Mouse (Mus musculus): Measurements from ENCODE around the gene Hist1h2ac. TPM values are rescaled to one million over a fixed set of nuclear protein-coding genes. Genes with fewer than 3 reads are reported as not detected.

The Hist1h2ac gene
- total and polyA plus RNA-seq, 3 experiments: 0.14 to 114 (median 0.97) TPM

DNA sequence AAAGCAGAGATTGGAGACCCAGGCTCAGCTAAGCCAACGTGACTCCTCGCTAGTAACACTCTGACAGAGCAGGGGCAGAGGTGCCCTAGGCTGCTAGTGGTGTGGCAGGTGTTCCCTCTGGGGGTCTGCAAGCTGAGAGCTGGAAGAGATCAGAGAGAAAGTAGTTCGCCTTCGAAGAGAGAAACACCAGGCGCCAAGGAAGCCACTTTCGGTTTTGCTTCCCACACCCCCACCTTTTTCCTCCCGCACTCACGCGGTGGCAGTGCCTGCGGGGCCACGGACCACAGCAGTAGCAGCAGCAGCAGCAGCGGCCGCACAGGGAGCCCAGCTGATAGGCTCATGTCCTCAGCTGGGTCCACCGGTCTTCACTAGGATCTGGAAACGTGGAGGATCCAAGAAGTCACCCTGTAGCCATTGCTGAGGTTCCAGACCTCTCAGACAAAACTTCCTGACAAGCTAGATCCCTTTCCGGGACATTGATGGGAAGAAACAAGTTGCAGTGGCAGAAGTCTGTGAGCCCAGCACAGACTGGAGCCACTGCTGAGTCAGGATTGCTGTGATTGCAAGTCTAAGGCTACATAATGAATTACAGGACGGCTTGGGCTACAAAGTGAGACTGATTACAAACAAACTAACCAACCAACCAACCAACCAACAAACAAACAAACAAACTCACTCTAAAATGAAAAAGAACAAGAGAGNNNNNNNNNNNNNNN lies 26.8 kb upstream of the Hist1h2ac start, which contains the start of gene Hfe:
Hfe (minus strand) TSS at position 481 of the 716 bp plus-strand sequence.
- TF ChIP-seq MEF2A (IDR thresholded peaks at IDR 0.05; ENCODE audit: borderline replicate concordance, low read depth, low read length) (no peak), EP300 (IDR thresholded peaks at IDR 0.05; ENCODE audit: low read length) (no peak), SMC3 (IDR thresholded peaks at IDR 0.05; ENCODE audit: low read depth, low read length) (no peak), POLR2A (IDR thresholded peaks at IDR 0.05; ENCODE audit: low read depth, low read length) (no peak), CTCF (conservative IDR thresholded peaks at IDR 0.05 in 1 of 2, IDR thresholded peaks at IDR 0.05 in 1 of 2; ENCODE audit: low read depth in 2 of 2, low read length in 2 of 2) (no peak), POLR2AphosphoS2 (IDR thresholded peaks at IDR 0.05; ENCODE audit: low read depth, low read length) (no peak), CHD1 (IDR thresholded peaks at IDR 0.05; ENCODE audit: low read depth, low read length) (no peak), MAX (IDR thresholded peaks at IDR 0.05; ENCODE audit: low read length) (no peak), MAZ (IDR thresholded peaks at IDR 0.05; ENCODE audit: low read depth, low read length) (no peak), ZC3H11A (IDR thresholded peaks at IDR 0.05; ENCODE audit: low read depth, low read length) (no peak), E2F4 (IDR thresholded peaks at IDR 0.05; ENCODE audit: insufficient replicate concordance, low read depth, low read length) (no peak), MXI1 (IDR thresholded peaks at IDR 0.05; ENCODE audit: low read depth, low read length) (no peak), RAD21 (IDR thresholded peaks at IDR 0.05; ENCODE audit: low read depth, low read length) (no peak), MYC (IDR thresholded peaks at IDR 0.05; ENCODE audit: low read depth, low read length) (no peak), ZMIZ1 (IDR thresholded peaks at IDR 0.05; ENCODE audit: low read depth, low read length) (no peak), KAT2A (IDR thresholded peaks at IDR 0.05; ENCODE audit: insufficient replicate concordance, low read length) (no peak), JUND (conservative IDR thresholded peaks at IDR 0.05; ENCODE audit: low read depth, low read length) (no peak), UBTF (IDR thresholded peaks at IDR 0.05; ENCODE audit: low read depth, low read length) (no peak)
- Histone ChIP-seq H3K4me3 (replicated peaks in 1 of 3; ENCODE audit: low read depth in 2 of 3, low read length in 2 of 3, poor library complexity in 1 of 3) (peak within 1 kb of the TSS; percentile 40 to 54 (median 42)), H3K9me3 (replicated peaks; ENCODE audit: low read length) (no peaks in the 10 kb centered on the region), H3K27me3 (replicated peaks) (no peaks in the 10 kb centered on the region), H3K36me3 (replicated peaks in 1 of 2; ENCODE audit: control insufficient read depth in 1 of 2, insufficient read depth in 1 of 2, low read length in 1 of 2) (no peaks in the 10 kb centered on the region), H3K9ac (ENCODE audit: insufficient read depth, low read depth) (peak within 1 kb of the TSS; percentile 56), H3K4me1 (ENCODE audit: control insufficient read depth in 1 of 2, insufficient read depth in 2 of 2) (peaks cover 15 to 41% of the 10 kb centered on the region in 2 experiments), H3K27ac (ENCODE audit: insufficient read depth, low read depth) (no peak within 1 kb of the TSS), H3K79me2 (replicated peaks; ENCODE audit: control insufficient read depth, extremely low read depth, insufficient read depth, poor library complexity, severe bottlenecking) (no peaks in the 10 kb centered on the region), H3K4me2 (ENCODE audit: insufficient read depth, low read depth, poor library complexity, severe bottlenecking) (peak within 1 kb of the TSS; percentile 41)
- peak; percentile 37 for DNase-seq (ENCODE audit: extremely low read depth)
- dilution Hi-C loops (cut with MboI; ENCODE audit: extremely low pct_ligation_motif_present, extremely low pct_unique_long_range_greater_than_20kb, low sequenced_read_pairs): no loop called here
- in situ Hi-C loops (cut with MboI; ENCODE audit: low pct_ligation_motif_present, low pct_unique_long_range_greater_than_20kb, low sequenced_read_pairs): no loop called here

DNA sequence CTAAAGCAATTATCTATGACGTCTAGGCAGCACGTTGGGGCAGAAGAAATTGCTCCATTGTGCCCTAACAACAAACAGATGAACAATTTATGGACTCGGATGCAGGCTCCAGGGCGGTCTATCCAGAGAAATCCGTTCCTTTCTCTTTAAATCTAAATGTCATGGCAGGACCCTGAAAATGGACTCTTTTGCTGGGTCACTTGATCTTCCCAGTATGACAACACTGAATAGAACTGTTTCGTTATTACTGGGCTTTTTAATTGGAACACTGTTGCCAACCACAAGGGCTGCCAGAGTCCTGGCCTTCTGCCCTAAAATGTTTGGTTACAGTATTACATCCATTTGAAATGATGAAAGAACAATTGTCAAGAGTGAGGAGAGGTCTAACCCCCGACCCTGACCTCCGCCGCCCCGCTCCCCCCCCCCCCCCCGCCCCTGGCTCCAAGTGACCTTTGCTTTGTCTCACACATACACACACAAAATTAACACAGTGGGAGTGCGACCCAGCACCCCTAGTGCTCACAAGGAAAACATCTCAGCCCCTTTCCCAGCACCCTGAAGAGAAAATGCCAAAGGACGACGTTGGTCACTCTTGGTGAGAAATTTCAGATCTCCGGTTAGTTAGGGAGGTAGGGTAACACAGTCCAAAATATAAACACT lies 26.1 kb upstream of the Hist1h2ac start:
- no peaks in the 10 kb centered on the region for H3K79me2 ChIP-seq (replicated peaks; ENCODE audit: control insufficient read depth, extremely low read depth, insufficient read depth, poor library complexity, severe bottlenecking)
- no peak for DNase-seq (ENCODE audit: extremely low read depth)
- no peak overlapping the region for H3K27ac ChIP-seq (ENCODE audit: insufficient read depth, low read depth)
- peak overlapping the region; percentile 56 for H3K9ac ChIP-seq (ENCODE audit: insufficient read depth, low read depth)
- no peaks in the 10 kb centered on the region for H3K36me3 ChIP-seq (replicated peaks in 1 of 2; ENCODE audit: control insufficient read depth in 1 of 2, insufficient read depth in 1 of 2, low read length in 1 of 2)
- dilution Hi-C loops (cut with MboI; ENCODE audit: extremely low pct_ligation_motif_present, extremely low pct_unique_long_range_greater_than_20kb, low sequenced_read_pairs) (no loop called here), in situ Hi-C loops (cut with MboI; ENCODE audit: low pct_ligation_motif_present, low pct_unique_long_range_greater_than_20kb, low sequenced_read_pairs) (no loop called here)
- H3K9me3 ChIP-seq (replicated peaks; ENCODE audit: low read length): no peaks in the 10 kb centered on the region
- peak overlapping the region; percentile 40 to 54 (median 42) for H3K4me3 ChIP-seq (replicated peaks in 1 of 3; ENCODE audit: low read depth in 2 of 3, low read length in 2 of 3, poor library complexity in 1 of 3)
- no peaks in the 10 kb centered on the region for H3K27me3 ChIP-seq (replicated peaks)
- TF ChIP-seq MAZ (IDR thresholded peaks at IDR 0.05; ENCODE audit: low read depth, low read length) (0 out of 2 replicates have a peak, but pooled peaks have one; percentile 14), ELF1 (IDR thresholded peaks at IDR 0.05; ENCODE audit: low read depth, low read length) (no peak)
- peak overlapping the region; percentile 41 for H3K4me2 ChIP-seq (ENCODE audit: insufficient read depth, low read depth, poor library complexity, severe bottlenecking)
- peaks cover 15 to 48% of the 10 kb centered on the region in 2 experiments for H3K4me1 ChIP-seq (ENCODE audit: control insufficient read depth in 1 of 2, insufficient read depth in 2 of 2)
